Mouse (Mus musculus) heart, adult 9 months (tissue): Measurements from ENCODE around the gene Adamts17.

ENCODE experiments used
- DNase-seq, 2 experiments: peaks; one replicate each; pipeline ENCODE4 v3.0.0; 2022; ENCODE audit warnings: low spot score in 2 of 2

The Adamts17 gene

GRCm38 (mm10) chr7:67072015-67072685 lies 232.6 kb downstream of the Adamts17 start:
- no peak for DNase-seq

GRCm38 (mm10) chr7:67082751-67083150 lies 243.2 kb downstream of the Adamts17 start:
- no peak for DNase-seq

- DNase-seq = no peak
Measured at GRCm38 (mm10) chr7:67087759-67088158, 248.2 kb downstream of the Adamts17 start.

- no peak for DNase-seq
Measured at GRCm38 (mm10) chr7:67097096-67097495, 257.6 kb downstream of the Adamts17 start.

GRCm38 (mm10) chr7:67101418-67101973 lies 262.0 kb downstream of the Adamts17 start:
- DNase-seq = no peak

GRCm38 (mm10) chr7:67110551-67111159 lies 271.1 kb downstream of the Adamts17 start:
- DNase-seq = no peak

GRCm38 (mm10) chr7:67112495-67113216 lies 273.1 kb downstream of the Adamts17 start:
- no peak for DNase-seq

GRCm38 (mm10) chr7:67114056-67114455 lies 274.5 kb downstream of the Adamts17 start:
- no peak for DNase-seq

- DNase-seq = no peak
Measured at GRCm38 (mm10) chr7:67115056-67115455, 275.5 kb downstream of the Adamts17 start.

- DNase-seq = no peak
Measured at GRCm38 (mm10) chr7:67135140-67135539, 295.6 kb downstream of the Adamts17 start.

GRCm38 (mm10) chr7:67142347-67143015 lies 302.9 kb downstream of the Adamts17 start:
- DNase-seq = no peak

GRCm38 (mm10) chr7:67145748-67146147 lies 306.2 kb downstream of the Adamts17 start:
- DNase-seq = no peak

GRCm38 (mm10) chr7:67146151-67146550 lies 306.6 kb downstream of the Adamts17 start:
- DNase-seq = no peak

- no peak for DNase-seq
Measured at GRCm38 (mm10) chr7:67149707-67150106, 310.2 kb downstream of the Adamts17 start.

- DNase-seq = no peak
Measured at GRCm38 (mm10) chr7:67152626-67153025, 313.1 kb downstream of the Adamts17 start.

GRCm38 (mm10) chr7:67162135-67162534 lies 322.6 kb downstream of the Adamts17 start:
- DNase-seq = no peak

GRCm38 (mm10) chr7:67168288-67168687 lies 328.8 kb downstream of the Adamts17 start:
- DNase-seq = no peak

- DNase-seq = no peak
Measured at GRCm38 (mm10) chr7:67168763-67169569, 329.4 kb downstream of the Adamts17 start.

GRCm38 (mm10) chr7:67173522-67174195 lies 334.1 kb downstream of the Adamts17 start:
- no peak for DNase-seq

GRCm38 (mm10) chr7:67183786-67184185 lies 344.3 kb downstream of the Adamts17 start:
- DNase-seq = no peak

- DNase-seq = peak; percentile 17 to 28
Measured at GRCm38 (mm10) chr7:67199412-67199811, 359.9 kb downstream of the Adamts17 start.
